Mouse (Mus musculus) gastrocnemius, adult 18-20 months (tissue): ENCODE measurements around the gene Aif1l. TPM values are rescaled to one million over a fixed set of nuclear protein-coding genes. Genes with fewer than 3 reads are reported as not detected.
"Not testable (repeated sequence)": the region's sequence is repeated elsewhere in the genome, so short reads cannot be mapped to it uniquely, and the experiment has no call there.

ENCODE experiments used
- DNase-seq: peaks from one replicate; pipeline ENCODE4 v3.0.0; 2021; ENCODE audit warnings: low spot score
- long read RNA-seq, 2 experiments: library from polyadenylated mRNA; stranded (forward); transcript quantifications; one replicate each; pipeline ENCODE4 v2.0.0; 2021
- total RNA-seq, 2 experiments: library from RNA; stranded (reverse); gene quantifications; 2 replicates each; pipeline ENCODE4 v1.2.3; 2021

Gene Aif1l
- 1 to 10 TPM; 2.9 to 3.3 TPM for total RNA-seq
- long read RNA-seq, experiment 1, partial matches to known transcripts = 0 of 1 reads
- long read RNA-seq, experiment 1, other reads (novel, unspliced or antisense) = 1 of 1 reads
- long read RNA-seq, experiment 2, partial matches to known transcripts = 0 of 5 reads
- long read RNA-seq, experiment 2, other reads (novel, unspliced or antisense) = 1 of 5 reads

GRCm38 (mm10) chr2:31950058-31950871 lies at the start of gene Aif1l:
Gene Aif1l, plus strand, starts transcription at chr2:31950139.
- peak; percentile 53 for DNase-seq

GRCm38 (mm10) chr2:31900932-31901331 lies 49.0 kb upstream of the Aif1l start:
- no peak for DNase-seq

DNA sequence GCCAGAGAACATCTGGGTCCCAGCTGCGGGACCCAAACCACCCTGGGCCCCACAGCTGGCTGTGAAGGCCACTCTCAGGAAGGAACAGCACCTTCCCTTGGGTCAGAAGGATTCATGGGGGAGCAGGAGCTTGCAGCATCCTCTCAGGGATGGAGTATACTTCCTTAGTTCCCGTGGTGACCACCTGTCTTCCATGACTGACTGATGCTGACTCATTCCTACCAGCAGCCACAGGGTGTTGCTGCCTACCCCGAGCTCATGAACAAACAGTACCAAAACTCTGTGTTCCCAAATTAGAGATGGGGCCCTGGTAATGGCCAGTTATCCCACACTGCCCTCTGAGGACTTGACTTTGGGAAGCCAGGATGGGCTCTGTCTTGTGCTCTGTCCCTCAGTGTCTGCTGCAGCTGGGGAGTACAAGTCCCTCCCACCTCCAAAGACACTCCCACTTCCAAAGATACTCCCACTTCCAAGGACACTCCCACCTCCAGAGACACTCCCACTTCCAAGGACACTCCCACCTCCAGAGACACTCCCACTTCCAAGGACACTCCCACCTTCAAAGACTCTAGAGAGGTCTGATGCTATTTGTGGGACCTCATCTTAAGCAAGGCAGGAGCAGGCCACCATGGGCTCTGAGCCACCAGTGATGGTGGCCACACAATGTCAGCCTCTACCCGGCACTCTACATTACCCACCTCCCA lies 48.1 kb upstream of the Aif1l start:
- DNase-seq = no peak

- no peak for DNase-seq
These were observed 45.9 kb upstream of the Aif1l start for GRCm38 (mm10) chr2:31904089-31904488.

DNA sequence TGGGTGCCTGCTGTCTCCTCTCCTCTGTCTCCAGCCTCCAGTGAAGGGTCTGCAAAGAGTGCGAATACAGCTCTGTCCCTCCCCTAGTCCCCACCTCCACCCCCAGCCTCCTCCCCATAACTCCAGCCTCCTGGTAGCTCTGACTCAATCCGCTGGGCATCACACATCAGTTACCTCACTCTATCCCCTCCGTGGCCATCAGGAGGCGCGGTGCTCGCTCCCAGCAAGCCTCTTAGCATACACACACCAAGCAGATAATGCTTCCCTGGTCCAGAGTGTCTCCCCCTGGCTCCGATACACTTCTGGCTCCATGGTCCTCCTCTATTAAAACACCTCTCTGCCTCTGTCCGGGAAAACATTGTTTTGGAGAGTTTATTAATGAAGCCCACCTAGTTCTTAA lies 45.3 kb upstream of the Aif1l start:
- no peak for DNase-seq

- DNase-seq = no peak
These were observed 44.3 kb upstream of the Aif1l start for GRCm38 (mm10) chr2:31905682-31906081.

DNA sequence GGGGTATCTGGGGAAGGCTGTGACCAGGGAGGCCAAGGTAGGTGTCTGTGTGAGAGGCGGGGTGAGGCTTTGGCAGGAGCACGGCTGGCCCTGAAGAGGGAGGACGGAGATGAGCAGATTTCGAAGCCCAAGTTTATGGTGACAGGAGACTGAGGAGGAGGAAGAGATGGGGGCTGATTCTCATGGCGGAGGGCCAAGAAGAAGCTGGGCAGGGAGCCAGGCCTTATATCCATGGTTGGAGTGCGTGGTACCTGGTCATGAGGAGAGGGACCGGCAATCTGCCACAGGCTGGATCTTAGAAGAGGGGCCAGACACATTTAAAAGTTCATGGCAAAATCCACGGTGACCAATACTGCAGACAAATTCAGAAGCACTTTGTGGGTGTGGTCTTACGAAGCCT lies 43.5 kb upstream of the Aif1l start:
- DNase-seq = no peak

- DNase-seq = no peak
These were observed 37.4 kb upstream of the Aif1l start for GRCm38 (mm10) chr2:31912575-31912974.

- not testable (repeated sequence) for DNase-seq
These were observed 35.7 kb upstream of the Aif1l start for GRCm38 (mm10) chr2:31914213-31914612.

DNA sequence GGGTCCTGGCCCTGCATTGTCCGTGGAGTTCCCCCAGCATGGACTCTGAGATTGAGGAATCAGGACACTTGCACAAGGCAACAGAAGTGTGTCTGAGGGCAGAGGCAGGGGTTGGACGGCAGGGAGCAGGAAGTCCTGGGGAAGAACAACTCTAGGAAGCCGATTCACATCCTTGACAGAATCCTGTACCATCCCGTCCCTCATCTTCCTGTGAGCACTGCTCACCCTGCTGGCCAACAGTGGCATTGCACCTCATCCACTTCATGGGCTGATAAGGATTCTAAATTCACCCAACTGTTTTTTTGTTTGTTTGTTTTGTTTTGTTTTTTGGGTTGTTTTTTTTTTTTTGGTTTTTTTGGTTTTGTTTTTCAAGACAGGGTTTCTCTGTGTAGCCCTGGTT lies 34.8 kb upstream of the Aif1l start:
- DNase-seq = peak; percentile 72

DNA sequence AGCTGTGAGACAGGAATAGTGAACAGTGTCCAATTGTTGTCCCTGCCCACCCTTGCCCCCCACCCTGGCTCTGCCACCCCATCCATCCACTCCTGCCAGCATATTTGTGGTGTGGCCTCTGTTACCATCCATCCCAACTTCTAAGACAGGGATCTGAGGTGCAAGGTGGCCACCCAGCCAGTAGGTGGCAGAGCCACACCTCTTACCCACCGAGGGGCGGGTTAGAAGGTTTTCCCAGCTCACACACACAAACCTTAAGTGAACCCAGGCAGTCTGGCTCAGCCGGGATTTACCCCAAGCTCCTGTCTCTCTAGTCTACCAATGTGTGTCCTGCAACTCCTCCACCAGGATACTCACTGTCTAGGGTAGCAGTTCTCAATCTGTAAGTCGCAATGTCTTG lies 32.3 kb upstream of the Aif1l start:
- DNase-seq = peak; percentile 50

DNA sequence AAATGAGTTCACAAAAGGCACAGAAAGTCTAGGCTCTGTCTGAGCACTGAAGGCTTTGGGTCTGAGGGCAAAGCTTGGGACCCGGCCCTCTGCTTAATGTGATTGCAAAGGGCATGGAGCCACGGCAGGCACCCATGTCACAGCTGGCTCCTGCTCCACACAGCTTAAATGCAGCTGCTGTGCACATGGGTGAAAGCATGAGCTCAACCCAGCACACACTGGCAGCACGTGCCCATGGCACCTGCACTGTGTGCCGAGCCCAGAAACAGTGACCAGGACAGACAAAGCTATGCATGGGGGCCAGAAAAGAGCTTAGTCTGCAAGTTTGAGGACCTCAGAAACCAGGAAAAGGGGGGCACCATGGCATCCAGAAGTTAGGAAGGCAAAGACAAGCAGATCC lies 26.3 kb upstream of the Aif1l start:
- DNase-seq = no peak

- no peak for DNase-seq
These were observed 25.1 kb upstream of the Aif1l start for GRCm38 (mm10) chr2:31924811-31925210.

DNA sequence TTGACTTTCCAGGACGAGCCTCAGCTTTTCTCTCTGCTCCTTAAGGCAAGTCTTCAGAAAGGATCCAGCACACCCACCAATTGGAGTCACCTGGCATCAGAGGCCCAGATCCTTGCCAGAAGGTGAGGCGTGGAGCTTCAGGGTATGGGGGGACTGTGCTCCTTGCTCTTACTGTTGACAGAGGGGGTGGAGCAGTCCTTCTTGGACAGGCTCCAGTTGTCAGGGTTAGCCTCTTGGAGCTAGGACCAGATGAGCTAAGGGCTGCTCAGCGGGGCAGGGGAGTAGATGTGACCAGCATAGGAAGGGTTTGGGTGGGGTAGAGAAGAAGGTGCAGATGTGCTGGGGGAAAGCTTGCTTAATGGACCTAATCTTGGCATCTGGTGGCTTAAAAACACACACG lies 24.0 kb upstream of the Aif1l start:
- no peak for DNase-seq

DNA sequence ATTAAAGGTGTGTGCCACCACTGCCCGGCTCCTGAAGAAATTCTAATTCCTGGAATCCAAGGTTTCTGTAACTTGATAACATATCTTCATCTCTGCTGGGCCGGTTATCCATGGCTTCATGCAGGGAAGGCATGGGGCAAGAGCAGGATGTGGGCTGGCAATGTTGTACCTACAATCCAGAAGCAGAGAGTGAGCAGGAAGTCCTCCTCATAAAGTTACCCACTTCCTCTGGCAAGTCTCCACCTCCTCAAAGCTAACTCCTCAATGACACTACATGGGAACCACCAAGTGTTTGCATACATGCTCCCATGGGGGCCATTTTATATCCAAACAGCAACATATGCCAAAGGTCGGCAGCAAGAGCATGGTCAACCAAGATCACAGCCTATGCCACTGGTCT lies 20.3 kb upstream of the Aif1l start:
- no peak for DNase-seq

GRCm38 (mm10) chr2:31934551-31934950 lies 15.4 kb upstream of the Aif1l start:
- no peak for DNase-seq

- DNase-seq = no peak
These were observed 14.9 kb upstream of the Aif1l start for GRCm38 (mm10) chr2:31935054-31935453.

DNA sequence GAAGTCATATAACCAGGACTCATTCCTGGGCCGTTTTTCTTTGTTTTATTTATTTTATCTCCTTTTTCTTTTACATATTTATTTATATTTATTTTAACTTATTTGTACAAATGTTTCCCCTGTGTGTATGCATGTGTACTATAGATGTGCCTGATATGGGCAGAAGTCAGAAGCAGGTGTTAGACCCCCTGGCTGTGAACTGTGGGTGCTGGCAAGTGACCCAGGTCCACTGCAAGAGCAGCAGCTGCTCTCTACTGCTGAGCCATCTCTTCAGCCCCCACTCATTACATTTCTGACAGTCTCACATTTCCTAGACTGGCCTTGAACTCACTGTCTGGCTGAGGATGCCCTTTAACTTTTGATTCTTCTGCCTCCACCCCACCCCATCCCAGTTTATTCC lies 11.6 kb upstream of the Aif1l start:
- DNase-seq = no peak

DNA sequence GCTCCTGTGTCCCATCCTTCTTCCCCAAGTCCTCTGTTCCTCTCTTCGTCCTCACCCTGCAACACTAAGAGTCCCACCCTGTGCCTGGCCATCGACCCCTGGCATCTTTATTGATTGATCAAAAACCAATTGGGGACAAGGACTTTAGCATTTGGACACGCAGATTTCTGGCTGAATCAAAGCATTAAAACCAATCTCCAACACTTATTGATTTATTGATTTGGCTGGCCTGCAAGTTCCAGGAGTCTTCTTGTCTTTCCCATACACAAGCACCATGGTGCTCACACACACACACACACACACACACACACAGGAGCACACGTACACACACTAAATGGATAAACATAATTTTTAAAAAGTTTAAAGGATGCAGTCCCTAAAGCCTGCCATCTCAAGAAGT lies 6.9 kb upstream of the Aif1l start:
- DNase-seq = no peak

DNA sequence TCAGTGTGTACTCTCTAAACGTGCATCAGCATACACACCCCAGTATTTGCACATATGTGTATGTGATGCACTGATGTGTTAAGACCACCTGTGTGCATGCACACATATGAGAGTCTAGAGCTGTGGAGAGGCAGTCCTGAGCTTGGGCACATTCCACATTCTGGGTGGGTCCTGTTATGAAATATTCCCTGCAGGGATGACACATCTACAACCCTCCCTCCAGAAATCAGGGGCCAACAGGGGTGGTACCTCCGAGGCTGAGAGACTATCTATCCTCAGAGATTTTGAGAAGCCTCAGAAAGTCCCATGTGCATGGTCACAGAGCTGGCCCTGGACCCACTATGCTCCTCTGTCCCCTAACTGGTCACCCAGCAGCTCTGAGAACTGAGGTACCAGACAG lies 4.4 kb upstream of the Aif1l start:
- peak; percentile 47 for DNase-seq

DNA sequence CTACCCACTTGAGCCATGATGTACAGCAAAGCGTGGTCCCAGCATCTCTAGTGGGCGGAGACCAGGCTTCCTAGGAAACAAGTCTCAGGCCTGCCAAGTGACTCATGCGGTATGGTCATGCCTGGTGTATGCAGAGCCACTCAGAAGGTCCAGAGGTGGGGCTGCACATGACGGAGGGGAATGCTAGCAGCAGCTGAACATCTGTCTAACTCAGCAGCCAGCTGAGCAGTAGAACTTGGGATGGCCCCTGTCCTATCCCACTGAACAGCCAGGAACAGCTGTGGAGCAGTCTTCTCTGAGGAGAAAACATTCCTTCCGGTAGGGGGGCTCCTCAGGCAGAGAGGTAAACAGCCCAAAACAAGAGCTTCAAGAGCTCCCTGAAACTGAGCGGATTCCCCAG lies 1.5 kb upstream of the Aif1l start:
- DNase-seq = peak; percentile 70

DNA sequence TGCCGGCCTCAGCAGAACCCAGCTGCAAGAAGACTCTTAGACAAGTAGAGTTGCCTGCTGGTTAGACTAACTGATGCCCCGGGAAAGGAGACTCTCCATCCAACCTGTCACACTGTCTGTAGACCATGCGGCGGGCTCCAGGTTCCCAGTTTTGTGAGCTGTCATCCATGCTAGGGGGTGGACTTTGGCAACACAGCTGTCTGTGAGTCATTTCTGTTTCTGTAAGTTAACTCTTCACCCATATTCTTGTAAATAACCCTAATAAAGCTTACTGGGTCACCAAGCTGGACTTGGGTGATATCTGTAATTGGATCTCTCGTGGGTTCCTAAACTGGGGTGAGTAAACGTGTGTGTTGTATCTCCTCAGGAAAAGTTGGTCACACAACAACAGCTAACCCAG lies 1.1 kb upstream of the Aif1l start:
- DNase-seq = no peak

DNA sequence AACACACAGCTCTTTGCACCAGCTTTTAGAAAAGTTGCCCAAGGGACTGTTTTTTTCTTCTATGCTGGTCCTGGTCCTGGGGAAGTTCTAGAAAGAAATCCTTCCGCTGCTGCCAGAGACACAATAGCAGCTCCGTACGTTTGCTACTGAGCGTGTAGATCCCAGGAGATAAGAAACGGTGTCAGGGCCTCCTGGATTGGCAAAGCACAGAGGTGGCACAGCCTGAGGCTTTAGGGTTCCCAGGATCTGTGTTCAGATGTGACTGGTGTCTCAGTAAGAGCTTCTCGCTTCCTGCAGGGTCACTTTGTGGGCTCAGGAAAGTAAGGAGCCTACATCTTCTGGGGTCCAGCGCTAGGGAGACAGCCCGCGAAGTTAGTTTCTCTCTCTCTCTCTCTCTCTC lies 1.0 kb downstream of the Aif1l start:
- DNase-seq = no peak
